Mouse (Mus musculus): ENCODE results near the gene Thbs2. TPM values are rescaled to one million over a fixed set of nuclear protein-coding genes. Genes with fewer than 3 reads are reported as not detected.

Gene Thbs2
- polyA plus RNA-seq, 1 experiment from 2014 or later, result 141 TPM

DNA sequence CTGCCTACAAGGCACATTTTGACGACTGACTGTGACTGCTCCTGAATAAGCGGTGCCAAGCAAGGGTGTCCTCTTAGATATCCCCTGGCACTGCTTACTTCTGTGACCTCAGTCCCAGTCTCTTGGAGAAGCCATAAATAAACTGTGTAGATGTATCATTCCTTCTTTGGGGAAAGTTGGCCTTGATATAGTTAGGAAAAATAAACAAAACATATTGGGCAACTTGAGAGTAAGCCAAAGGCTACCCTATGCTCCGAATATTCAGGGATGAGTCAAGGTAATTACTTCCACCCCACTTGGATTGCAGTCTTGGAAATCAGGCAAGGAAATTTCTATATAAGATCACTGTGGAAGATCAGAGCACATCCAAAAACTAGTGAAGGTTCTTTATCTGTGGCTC is 74.0 kb downstream of the Thbs2 start:
- Histone ChIP-seq H3K4me2 (ENCODE audit: low read depth, low read length) (no peak overlapping the region), H3K27me3 (replicated peaks; ENCODE audit: control insufficient read depth, insufficient read depth, low read length) (no peaks in the 10 kb centered on the region), H3K4me1 (ENCODE audit: control insufficient read depth, insufficient read depth, low read length) (0 out of 2 replicates have a peak, but pooled peaks cover 8% of the 10 kb centered on the region), H3K36me3 (ENCODE audit: control insufficient read depth, insufficient read depth, low read length) (no peaks in the 10 kb centered on the region), H3K4me3 (ENCODE audit: low read depth, low read length) (no peak overlapping the region), H3K9me3 (ENCODE audit: control insufficient read depth, low read length) (no peaks in the 10 kb centered on the region), H3K9ac (ENCODE audit: low read depth, low read length) (no peak overlapping the region), H3K27ac (replicated peaks; ENCODE audit: low read depth, low read length) (no peak overlapping the region)
- DNase-seq (ENCODE audit: low spot score) (no peak), ATAC-seq (ENCODE audit: low read depth) (no peak)
- 74% methylated on average over 3 of the region's 3 CpGs for WGBS

DNA sequence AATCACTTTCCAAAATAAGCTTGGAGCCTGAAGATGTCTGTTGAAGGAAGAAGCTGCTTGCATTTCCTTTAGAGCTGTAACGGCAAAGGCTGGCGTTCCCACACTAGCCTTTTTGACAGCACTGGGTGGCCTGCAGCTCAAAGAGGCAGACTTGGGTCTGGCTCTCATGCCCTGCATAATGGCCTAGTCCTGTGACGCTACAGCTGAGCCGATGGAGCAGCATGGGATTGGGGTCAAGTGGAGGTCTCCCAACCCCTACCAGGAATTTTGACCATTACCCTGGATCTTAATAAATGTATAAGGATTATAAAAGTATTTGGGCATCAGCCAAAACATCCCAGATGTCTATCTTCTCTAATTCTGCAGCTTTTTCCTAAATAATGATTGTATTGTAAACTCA is 75.0 kb downstream of the Thbs2 start:
- H3K9ac ChIP-seq (ENCODE audit: low read depth, low read length), result no peak overlapping the region
- no peak overlapping the region for H3K4me3 ChIP-seq (ENCODE audit: low read depth, low read length)
- no peaks in the 10 kb centered on the region for H3K36me3 ChIP-seq (ENCODE audit: control insufficient read depth, insufficient read depth, low read length)
- no peaks in the 10 kb centered on the region for H3K27me3 ChIP-seq (replicated peaks; ENCODE audit: control insufficient read depth, insufficient read depth, low read length)
- H3K4me2 ChIP-seq (ENCODE audit: low read depth, low read length), result no peak overlapping the region
- DNase-seq (ENCODE audit: low spot score) (no peak), ATAC-seq (ENCODE audit: low read depth) (no peak)
- H3K9me3 ChIP-seq (ENCODE audit: control insufficient read depth, low read length), result no peaks in the 10 kb centered on the region
- no peak overlapping the region; the same call in 1 of the 2 replicates for H3K27ac ChIP-seq (replicated peaks; ENCODE audit: low read depth, low read length)
- H3K4me1 ChIP-seq (ENCODE audit: control insufficient read depth, insufficient read depth, low read length), result 0 out of 2 replicates have a peak, but pooled peaks cover under 1% of the 10 kb centered on the region
- WGBS, result 66% methylated on average over 4 of the region's 4 CpGs

Other genes with a start within 250 kb of the Thbs2 start
- gene Wdr27, start 248.9 kb upstream of the Thbs2 start, polyA plus RNA-seq (2014; fragmentation: Nextera tagmentation; extraction: Ambion mirVana), result 6.6 and 8.3 TPM in 2 replicates
- 45.0 and 45.9 TPM in 2 replicates for gene 1600012H06Rik, start 248.9 kb upstream of the Thbs2 start, polyA plus RNA-seq (2014; fragmentation: Nextera tagmentation; extraction: Ambion mirVana)